Mouse (Mus musculus) ES-Bruce4 (cell line): Measurements from ENCODE around the gene Zfp36. TPM values are rescaled to one million over a fixed set of nuclear protein-coding genes. Genes with fewer than 3 reads are reported as not detected.
"Not testable (repeated sequence)": the region's sequence is repeated elsewhere in the genome, so short reads cannot be mapped to it uniquely, and the experiment has no call there.

Experiments
- H3K27ac ChIP-seq: 2 replicates; pipeline ENCODE4 v1.5.1; 2012; ENCODE audit warnings: low read length, inconsistent platforms; ENCODE audit not compliant: insufficient read depth
- H3K27me3 ChIP-seq: 2 replicates; pipeline ENCODE4 v1.6.1; 2012; ENCODE audit warnings: mild to moderate bottlenecking, low read length, inconsistent platforms; ENCODE audit not compliant: control insufficient read depth, poor library complexity, insufficient read depth, severe bottlenecking
- H3K36me3 ChIP-seq: 2 replicates; pipeline ENCODE4 v1.6.1; 2012; ENCODE audit warnings: inconsistent platforms, mild to moderate bottlenecking, low read length, moderate library complexity; ENCODE audit not compliant: control insufficient read depth, poor library complexity, insufficient read depth, severe bottlenecking
- H3K4me1 ChIP-seq: one replicate; pipeline ENCODE4 v1.8.1; 2011; ENCODE audit warnings: low read length; ENCODE audit not compliant: control insufficient read depth, insufficient read depth
- H3K4me3 ChIP-seq: 2 replicates; pipeline ENCODE4 v1.5.1; 2011; ENCODE audit warnings: low read depth, mild to moderate bottlenecking, low read length
- H3K9ac ChIP-seq: 2 replicates; pipeline ENCODE4 v1.6.1; 2012; ENCODE audit warnings: low read depth, mild to moderate bottlenecking, inconsistent platforms; ENCODE audit not compliant: poor library complexity, severe bottlenecking
- H3K9me3 ChIP-seq: replicated peaks from 2 replicates; pipeline ENCODE4 v1.6.1; 2012; ENCODE audit warnings: mild to moderate bottlenecking, low read length, inconsistent platforms; ENCODE audit not compliant: control insufficient read depth, poor library complexity, insufficient read depth, severe bottlenecking
- CTCF ChIP-seq: IDR thresholded peaks from one replicate; pipeline ENCODE4 v1.8.1; 2011; ENCODE audit warnings: low read depth, low read length
- EP300 ChIP-seq: IDR thresholded peaks from 2 replicates; pipeline ENCODE4 v1.6.1; 2011; ENCODE audit warnings: low read depth, low read length; ENCODE audit not compliant: insufficient read depth
- POLR2A ChIP-seq: IDR thresholded peaks from one replicate; pipeline ENCODE4 v1.8.1; 2011; ENCODE audit warnings: low read length; ENCODE audit not compliant: insufficient read depth
- polyA plus RNA-seq: library from polyadenylated mRNA; stranded (reverse); fragments of >200 nt; gene quantifications from 2 replicates; pipeline ENCODE4 v1.2.4, GENCODE M21; 2011; ENCODE audit warnings: low read depth; ENCODE audit not compliant: missing spikeins, insufficient read depth, insufficient read length

Gene Zfp36
- polyA plus RNA-seq, 1 experiment: 25.7 TPM

DNA sequence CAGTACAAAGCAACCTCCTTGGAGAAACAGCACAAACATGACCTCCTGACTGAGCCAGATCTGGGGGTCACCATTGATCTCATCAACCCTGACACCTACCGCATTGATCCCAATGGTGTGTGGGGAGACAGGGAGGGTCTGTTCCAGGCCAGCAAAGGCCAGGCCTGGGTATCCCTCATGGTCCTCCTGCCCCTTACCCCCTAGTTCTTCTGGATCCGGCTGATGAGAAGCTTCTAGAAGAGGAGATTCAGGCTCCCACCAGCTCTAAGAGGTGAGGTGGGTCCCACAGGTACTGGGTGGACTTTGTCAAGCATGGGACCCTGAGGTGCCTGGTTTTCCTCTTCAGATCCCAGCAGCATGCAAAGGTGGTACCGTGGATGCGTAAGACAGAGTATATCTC lies 15.4 kb upstream of the Zfp36 start:
- Histone ChIP-seq H3K27ac (no peak overlapping the region), H3K4me1 (no peaks in the 10 kb centered on the region), H3K27me3 (no peaks in the 10 kb centered on the region), H3K36me3 (peaks cover 37% of the 10 kb centered on the region), H3K4me3 (no peak overlapping the region), H3K9me3 (no peaks in the 10 kb centered on the region), H3K9ac (no peak overlapping the region)
- TF ChIP-seq POLR2A (no peak), CTCF (no peak), EP300 (no peak)

GRCm38 (mm10) chr7:28393272-28393951 lies 13.4 kb upstream of the Zfp36 start:
- no peaks in the 10 kb centered on the region for H3K4me1 ChIP-seq
- TF ChIP-seq CTCF (no peak), EP300 (no peak), POLR2A (no peak)
- peaks cover 31% of the 10 kb centered on the region for H3K36me3 ChIP-seq
- peak overlapping the region; percentile 63 for H3K9ac ChIP-seq
- H3K27me3 ChIP-seq: no peaks in the 10 kb centered on the region
- H3K4me3 ChIP-seq: peak overlapping the region; percentile 70
- H3K27ac ChIP-seq: no peak overlapping the region
- no peaks in the 10 kb centered on the region for H3K9me3 ChIP-seq

- TF ChIP-seq POLR2A: peak; percentile 96
- no peak for TF ChIP-seq EP300
- Histone ChIP-seq H3K27me3 (no peaks in the 10 kb centered on the region), H3K27ac (no peak within 1 kb of the TSS), H3K9me3 (no peaks in the 10 kb centered on the region), H3K4me1 (no peaks in the 10 kb centered on the region), H3K36me3 (peaks cover 24% of the 10 kb centered on the region), H3K9ac (peak within 1 kb of the TSS; percentile 90), H3K4me3 (peak within 1 kb of the TSS; percentile 92)
Measured at GRCm38 (mm10) chr7:28392429-28393271, 12.6 kb upstream of the Zfp36 start, which contains the start of the genes Med29 and Paf1. Gene Med29 (minus strand): TSS chr7:28392708. Gene Paf1 (plus strand): TSS chr7:28392951.

DNA sequence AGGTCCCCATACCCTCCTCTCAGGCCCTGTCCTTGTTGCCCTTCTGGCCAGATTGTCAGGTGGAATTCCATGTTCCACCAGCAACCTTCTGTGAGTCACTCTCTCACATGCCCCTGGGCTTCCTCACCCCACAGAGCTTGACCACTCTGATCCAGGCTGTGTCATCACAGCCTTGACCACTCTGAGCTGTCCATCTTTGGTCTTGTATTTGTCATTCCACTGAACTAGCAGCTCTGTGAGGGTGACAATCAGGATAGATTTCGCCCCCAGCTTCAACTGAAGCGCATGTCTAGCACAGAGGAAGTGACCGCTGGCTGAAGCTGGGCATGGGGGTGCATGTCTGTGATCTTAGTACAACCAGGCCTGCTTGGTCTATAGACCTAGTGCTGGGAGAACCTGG lies 10.3 kb upstream of the Zfp36 start:
- Histone ChIP-seq H3K9ac (no peak overlapping the region), H3K9me3 (no peaks in the 10 kb centered on the region), H3K4me1 (no peaks in the 10 kb centered on the region), H3K36me3 (peaks cover 7% of the 10 kb centered on the region), H3K4me3 (no peak overlapping the region), H3K27me3 (no peaks in the 10 kb centered on the region), H3K27ac (no peak overlapping the region)
- TF ChIP-seq POLR2A (no peak), CTCF (no peak), EP300 (no peak)

- not testable (repeated sequence) for H3K9me3 ChIP-seq, H3K9ac ChIP-seq, H3K27ac ChIP-seq, H3K4me1 ChIP-seq, H3K4me3 ChIP-seq, H3K27me3 ChIP-seq, H3K36me3 ChIP-seq
Measured at GRCm38 (mm10) chr7:28387384-28387783, 7.3 kb upstream of the Zfp36 start.

DNA sequence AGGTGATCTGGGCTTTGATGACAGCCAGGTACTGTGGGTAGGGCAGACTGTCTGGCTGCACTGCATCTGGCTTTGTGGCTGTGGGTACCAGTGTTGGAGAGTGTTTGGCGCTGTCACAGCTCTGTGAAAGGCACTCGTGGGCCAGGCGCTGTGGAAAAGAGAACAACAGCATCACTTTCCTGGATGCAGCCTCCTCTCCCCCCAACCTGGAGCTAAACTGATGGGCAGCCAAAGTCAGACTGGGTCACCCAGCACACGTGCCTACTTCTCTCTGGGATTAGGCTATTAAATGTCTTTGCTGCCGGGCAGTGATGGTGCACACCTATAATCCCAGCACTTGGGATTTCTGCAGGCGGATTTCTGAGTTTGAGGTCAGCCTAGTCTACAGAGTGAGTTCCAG lies 6.8 kb upstream of the Zfp36 start:
- not testable (repeated sequence) for H3K4me1 ChIP-seq, H3K36me3 ChIP-seq, H3K9ac ChIP-seq, H3K27me3 ChIP-seq, H3K27ac ChIP-seq, H3K4me3 ChIP-seq, H3K9me3 ChIP-seq
